Mouse (Mus musculus) hindbrain, embryonic 10.5 days (tissue): Measurements from ENCODE around the gene Gpr35. TPM values are rescaled to one million over a fixed set of nuclear protein-coding genes. Genes with fewer than 3 reads are reported as not detected.
"Not testable (repeated sequence)": the region's sequence is repeated elsewhere in the genome, so short reads cannot be mapped to it uniquely, and the experiment has no call there.

Experiments used
- DNase-seq: peaks from one replicate; pipeline ENCODE4 v3.0.0-alpha.2; 2017; ENCODE audit warnings: low spot score
- H3K27ac ChIP-seq: fragments of 300-500 bp; sonication (generic); 2 replicates; pipeline ENCODE4 v1.5.1; 2016; ENCODE audit warnings: mild to moderate bottlenecking, moderate library complexity
- H3K27me3 ChIP-seq: fragments of 300-500 bp; sonication (generic); 2 replicates; pipeline ENCODE4 v1.6.1; 2016; ENCODE audit warnings: mild to moderate bottlenecking; ENCODE audit not compliant: poor library complexity, insufficient read depth, severe bottlenecking
- H3K36me3 ChIP-seq: fragments of 300-500 bp; sonication (generic); 2 replicates; pipeline ENCODE4 v1.6.1; 2016; ENCODE audit warnings: mild to moderate bottlenecking, moderate library complexity
- H3K4me1 ChIP-seq: fragments of 300-500 bp; sonication (generic); replicated peaks from 2 replicates; pipeline ENCODE4 v1.6.1; 2016; ENCODE audit warnings: mild to moderate bottlenecking
- H3K4me3 ChIP-seq: fragments of 300-500 bp; sonication (generic); 2 replicates; pipeline ENCODE4 v1.5.1; 2016; ENCODE audit warnings: mild to moderate bottlenecking, moderate library complexity
- H3K9me3 ChIP-seq: fragments of 300-500 bp; sonication (generic); 2 replicates; pipeline ENCODE4 v1.6.1; 2016; ENCODE audit warnings: mild to moderate bottlenecking, moderate library complexity
- WGBS: fragments of 180-500 bp; shearing (Covaris S2); methylation state at CpG from one replicate; pipeline ENCODE4 v1.1.7; 2016; 5-methylcytosine and 5-hydroxymethylcytosine counted together
- polyA plus RNA-seq: library from polyadenylated mRNA; unstranded; fragments of >200 nt; fragmentation: Nextera tagmentation; extraction: Ambion mirVana; gene quantifications from 2 replicates; pipeline ENCODE4 v1.2.1, GENCODE M21; 2016

Gpr35 gene
- polyA plus RNA-seq, 1 experiment from 2014 or later: 0.05 TPM

GRCm38 (mm10) chr1:92935977-92936376 is 14.7 kb upstream of the Gpr35 start:
- H3K4me3 ChIP-seq: peak overlapping the region; percentile 88
- H3K36me3 ChIP-seq: peaks cover 37% of the 10 kb centered on the region
- H3K9me3 ChIP-seq: 0 out of 2 replicates have a peak, but pooled peaks cover 5% of the 10 kb centered on the region
- peaks cover 36% of the 10 kb centered on the region for H3K4me1 ChIP-seq
- no peak for DNase-seq
- peak overlapping the region; percentile 96; the same call in 1 of the 2 replicates for H3K27ac ChIP-seq
- WGBS: 63% methylated on average over 2 of the region's 2 CpGs
- no peaks in the 10 kb centered on the region for H3K27me3 ChIP-seq

- H3K9me3 ChIP-seq: 0 out of 2 replicates have a peak, but pooled peaks cover 5% of the 10 kb centered on the region
- no peak for DNase-seq
Measured at GRCm38 (mm10) chr1:92936467-92936866, 14.2 kb upstream of the Gpr35 start.

DNA sequence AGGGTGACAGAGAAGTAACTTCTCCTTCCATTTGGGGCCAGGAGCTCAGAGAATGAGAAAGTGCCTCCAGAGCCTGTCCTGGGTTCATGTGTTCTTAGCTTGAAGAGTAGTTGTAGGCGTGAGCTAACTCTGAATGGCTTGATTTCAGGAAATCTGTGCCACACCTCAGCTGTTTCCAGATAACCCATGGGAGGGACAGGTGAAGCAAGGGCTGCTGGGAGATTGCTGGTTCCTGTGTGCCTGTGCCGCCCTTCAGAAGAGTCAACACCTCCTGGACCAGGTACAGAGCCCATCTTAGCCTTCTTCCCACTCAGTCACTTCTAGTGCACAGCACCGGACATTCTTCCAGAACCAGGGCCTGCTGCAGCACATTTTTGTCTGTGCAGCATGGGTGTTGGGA is 12.9 kb upstream of the Gpr35 start:
- H3K4me1 ChIP-seq: peaks cover 36% of the 10 kb centered on the region
- 92% methylated on average over 3 of the region's 3 CpGs for WGBS
- H3K27me3 ChIP-seq: no peaks in the 10 kb centered on the region
- H3K4me3 ChIP-seq: no peak overlapping the region
- 0 out of 2 replicates have a peak, but pooled peaks cover 4% of the 10 kb centered on the region for H3K9me3 ChIP-seq
- DNase-seq: no peak
- no peak overlapping the region for H3K27ac ChIP-seq
- H3K36me3 ChIP-seq: peaks cover 55% of the 10 kb centered on the region

More at GRCm38 (mm10) chr1:92936467-92936866, 14.2 kb upstream of the Gpr35 start:
- Histone ChIP-seq H3K27me3 (no peaks in the 10 kb centered on the region), H3K36me3 (peaks cover 41% of the 10 kb centered on the region), H3K4me1 (peaks cover 36% of the 10 kb centered on the region), H3K4me3 (peak overlapping the region; percentile 88), H3K27ac (no peak overlapping the region)
- 83% methylated on average over 3 of the region's 3 CpGs for WGBS

- 93% methylated on average over 4 of the region's 4 CpGs for WGBS
- H3K36me3 ChIP-seq: peaks cover 74% of the 10 kb centered on the region
- H3K27me3 ChIP-seq: no peaks in the 10 kb centered on the region
- H3K4me1 ChIP-seq: peaks cover 28% of the 10 kb centered on the region
- DNase-seq: no peak
- no peaks in the 10 kb centered on the region for H3K9me3 ChIP-seq
- H3K27ac ChIP-seq: no peak overlapping the region
- H3K4me3 ChIP-seq: no peak overlapping the region
Measured at GRCm38 (mm10) chr1:92939746-92940145, 10.9 kb upstream of the Gpr35 start.

GRCm38 (mm10) chr1:92943219-92943989 is 7.3 kb upstream of the Gpr35 start:
- Histone ChIP-seq H3K27ac (no peak overlapping the region), H3K4me1 (no peaks in the 10 kb centered on the region), H3K36me3 (peaks cover 99% of the 10 kb centered on the region), H3K27me3 (no peaks in the 10 kb centered on the region), H3K9me3 (no peaks in the 10 kb centered on the region), H3K4me3 (no peak overlapping the region)
- 94% methylated on average over 19 of the region's 19 CpGs for WGBS
- DNase-seq: no peak

DNA sequence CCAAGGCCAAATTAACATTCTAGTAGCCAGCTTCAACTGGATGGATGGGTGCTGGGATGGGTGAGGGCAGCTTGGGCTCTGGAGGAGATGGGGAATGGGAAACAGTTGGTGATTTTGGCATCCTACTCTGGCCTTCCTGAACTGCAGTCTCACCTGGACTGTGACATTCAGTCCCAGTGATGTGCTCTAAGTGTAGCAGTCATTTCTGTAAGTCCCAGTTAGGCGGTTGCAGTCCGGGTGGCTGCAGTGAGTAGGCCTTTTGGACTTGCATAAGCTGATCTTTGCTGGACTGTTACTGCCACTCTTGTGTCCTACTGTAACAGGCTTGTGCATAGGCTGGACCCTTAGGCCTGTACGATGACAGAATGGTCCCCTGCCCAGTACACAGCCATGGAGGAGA is 2.7 kb upstream of the Gpr35 start:
- H3K4me3 ChIP-seq: no peak overlapping the region
- H3K4me1 ChIP-seq: no peaks in the 10 kb centered on the region
- H3K27me3 ChIP-seq: no peaks in the 10 kb centered on the region
- no peak for DNase-seq
- H3K27ac ChIP-seq: no peak overlapping the region
- no peaks in the 10 kb centered on the region for H3K9me3 ChIP-seq
- 93% methylated on average over 3 of the region's 3 CpGs for WGBS
- H3K36me3 ChIP-seq: peaks cover 74% of the 10 kb centered on the region

DNA sequence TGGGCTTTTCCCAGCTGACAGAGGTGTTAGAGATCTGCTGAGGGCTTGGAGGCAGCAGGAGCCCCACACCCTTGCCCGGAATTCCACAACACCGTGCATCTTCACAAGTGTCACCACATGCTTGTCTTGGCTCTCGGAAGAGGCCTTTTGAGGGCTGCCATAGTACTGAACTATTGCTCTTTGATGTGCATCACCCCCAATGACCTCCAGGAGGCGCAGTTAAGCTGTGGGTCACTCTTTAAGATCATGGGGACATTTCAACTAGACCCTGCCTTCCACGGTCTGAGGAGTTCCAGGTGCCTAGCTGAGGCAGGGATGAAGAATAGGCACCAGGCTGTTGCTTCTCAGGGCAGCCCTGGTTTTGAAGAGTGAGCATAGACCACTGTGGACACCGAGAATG is 1.2 kb upstream of the Gpr35 start:
- H3K36me3 ChIP-seq: peaks cover 59% of the 10 kb centered on the region
- 62% methylated on average over 6 of the region's 6 CpGs for WGBS
- no peaks in the 10 kb centered on the region for H3K9me3 ChIP-seq
- no peak overlapping the region for H3K27ac ChIP-seq
- no peaks in the 10 kb centered on the region for H3K4me1 ChIP-seq
- no peak overlapping the region for H3K4me3 ChIP-seq
- H3K27me3 ChIP-seq: no peaks in the 10 kb centered on the region
- peak; percentile 17 for DNase-seq

DNA sequence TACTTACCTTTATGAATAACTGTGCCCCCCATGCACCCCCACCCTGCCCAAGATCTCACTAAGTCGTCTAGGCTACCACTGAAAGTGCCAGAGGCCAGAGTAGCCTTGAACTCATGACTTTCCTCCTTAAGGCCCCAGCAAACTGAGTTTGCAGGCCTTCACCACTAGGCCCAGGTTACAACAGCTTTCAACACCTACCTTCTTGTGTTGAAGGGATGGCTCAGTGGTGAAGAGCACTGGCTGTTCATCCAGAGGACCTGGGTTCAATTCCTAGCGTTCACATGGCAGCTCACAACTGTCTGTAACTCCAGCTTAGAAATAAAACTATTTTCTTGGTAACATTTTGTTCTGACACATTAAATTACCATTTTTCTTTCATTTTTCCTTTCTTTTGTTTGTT is 3.0 kb downstream of the Gpr35 start:
- DNase-seq: no peak
- no peaks in the 10 kb centered on the region for H3K9me3 ChIP-seq
- H3K27me3 ChIP-seq: no peaks in the 10 kb centered on the region
- H3K27ac ChIP-seq: no peak overlapping the region
- peaks cover 3% of the 10 kb centered on the region; the same call in 1 of the 2 replicates for H3K4me1 ChIP-seq
- peaks cover 17% of the 10 kb centered on the region for H3K36me3 ChIP-seq
- no peak overlapping the region for H3K4me3 ChIP-seq
- 68% methylated on average over 2 of the region's 2 CpGs for WGBS

DNA sequence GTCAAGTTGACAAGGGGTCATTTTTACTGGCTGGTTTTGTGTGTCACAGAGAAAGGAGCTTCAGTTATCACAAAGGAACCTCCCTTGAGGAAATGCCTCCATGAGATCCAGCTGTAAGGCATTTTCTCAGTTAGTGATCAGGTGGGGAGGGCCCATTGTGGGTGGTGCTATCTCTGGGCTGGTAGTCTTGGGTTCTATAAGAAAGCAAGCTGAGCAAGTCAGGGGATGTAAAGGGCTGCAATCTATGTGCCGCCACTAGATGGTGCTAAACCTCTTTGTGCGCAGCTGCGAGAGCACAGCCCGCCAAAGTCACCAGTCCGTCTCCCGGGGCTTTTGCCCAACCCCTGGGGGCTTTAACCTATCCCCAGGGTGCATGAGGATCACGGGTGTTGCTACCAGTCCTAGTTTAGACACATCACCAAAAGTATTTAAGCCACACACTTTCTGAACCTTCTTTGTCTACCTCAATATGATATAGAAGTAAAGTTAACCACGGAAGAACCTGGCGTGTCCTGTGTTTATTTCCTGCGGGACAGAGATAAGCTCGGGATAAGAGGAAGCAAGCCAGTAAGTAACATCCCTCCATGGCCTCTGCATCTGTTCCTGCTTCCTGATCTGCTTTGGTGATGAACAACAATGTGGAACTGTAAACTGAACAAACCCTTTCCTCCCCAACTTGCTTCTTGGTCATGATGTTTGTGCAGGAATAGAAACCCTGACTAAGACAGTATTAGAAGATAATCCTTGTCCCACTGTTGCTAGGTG is 6.1 kb downstream of the Gpr35 start:
- H3K36me3 ChIP-seq, DNase-seq, H3K27me3 ChIP-seq, H3K4me1 ChIP-seq, H3K9me3 ChIP-seq: not testable (repeated sequence)
- peak overlapping the region; percentile 35 for H3K4me3 ChIP-seq
- 11% methylated on average over 11 of the region's 11 CpGs for whole genome bisulfite sequencing
- H3K27ac ChIP-seq: 0 out of 2 replicates have a peak overlapping the region, but pooled peaks have one; percentile 5

DNA sequence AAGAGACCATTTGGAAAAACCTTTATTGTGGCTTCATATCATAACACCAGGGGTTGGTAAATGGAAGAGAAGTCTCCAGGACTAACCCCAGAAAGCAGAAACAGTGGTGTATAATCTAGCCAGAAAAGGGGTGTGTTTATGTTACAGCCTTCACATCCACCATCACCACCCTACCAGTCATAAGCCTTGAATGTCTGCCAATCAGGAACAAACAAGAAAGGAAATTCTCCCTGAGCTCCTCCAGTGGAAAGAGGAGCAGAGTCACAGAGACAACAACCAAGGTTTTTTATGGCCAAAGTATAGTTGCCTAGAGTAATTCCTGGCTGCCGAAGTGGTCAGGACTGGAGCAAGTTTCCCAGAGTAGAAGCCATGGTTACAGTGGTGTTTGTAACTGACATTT is 8.3 kb downstream of the Gpr35 start:
- Histone ChIP-seq H3K4me1 (peaks cover 3% of the 10 kb centered on the region; the same call in 1 of the 2 replicates), H3K36me3 (no peaks in the 10 kb centered on the region), H3K27ac (no peak overlapping the region), H3K27me3 (no peaks in the 10 kb centered on the region), H3K9me3 (no peaks in the 10 kb centered on the region), H3K4me3 (no peak overlapping the region)
- DNase-seq: no peak
- 86% methylated on average over 1 of the region's 1 CpGs for WGBS

DNA sequence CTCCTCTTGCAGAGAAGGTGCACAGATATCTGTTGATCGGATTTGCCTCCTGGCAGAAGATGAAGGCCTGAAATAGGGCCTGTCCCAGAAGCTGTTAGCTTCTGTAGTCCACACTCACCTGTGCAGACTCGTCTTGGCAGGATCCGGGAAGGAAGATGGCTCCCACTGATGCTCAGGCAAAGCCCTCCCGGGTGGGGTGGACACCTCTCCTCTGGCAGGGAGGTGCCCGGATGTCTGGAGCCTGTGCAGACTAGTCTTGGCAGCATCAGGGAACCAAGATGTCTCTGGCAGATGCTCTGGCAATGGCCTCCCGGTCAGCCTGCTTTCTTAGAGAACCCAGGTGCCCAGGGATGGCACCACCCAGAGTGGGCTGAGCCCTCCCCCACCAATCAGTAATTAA is 20.1 kb downstream of the Gpr35 start:
- DNase-seq, H3K9me3 ChIP-seq, H3K4me3 ChIP-seq, H3K27me3 ChIP-seq, H3K4me1 ChIP-seq, H3K27ac ChIP-seq, H3K36me3 ChIP-seq: not testable (repeated sequence)
- WGBS: 89% methylated on average over 6 of the region's 6 CpGs

- H3K27ac ChIP-seq: no peak overlapping the region
- no peaks in the 10 kb centered on the region for H3K9me3 ChIP-seq
- H3K4me1 ChIP-seq: peaks cover 13% of the 10 kb centered on the region
- H3K27me3 ChIP-seq: 0 out of 2 replicates have a peak, but pooled peaks cover 6% of the 10 kb centered on the region
- 93% methylated on average over 7 of the region's 7 CpGs for WGBS
- DNase-seq: no peak
- no peak overlapping the region for H3K4me3 ChIP-seq
- no peaks in the 10 kb centered on the region for H3K36me3 ChIP-seq
Measured at GRCm38 (mm10) chr1:92971879-92972795, 21.5 kb downstream of the Gpr35 start.
